Mouse (Mus musculus) layer of hippocampus, adult 11-12 months (tissue): ENCODE measurements around the gene Padi6.

Source experiments
- DNase-seq: peaks from one replicate; pipeline ENCODE4 v3.0.0; 2022; ENCODE audit warnings: low spot score

The Padi6 gene

DNA sequence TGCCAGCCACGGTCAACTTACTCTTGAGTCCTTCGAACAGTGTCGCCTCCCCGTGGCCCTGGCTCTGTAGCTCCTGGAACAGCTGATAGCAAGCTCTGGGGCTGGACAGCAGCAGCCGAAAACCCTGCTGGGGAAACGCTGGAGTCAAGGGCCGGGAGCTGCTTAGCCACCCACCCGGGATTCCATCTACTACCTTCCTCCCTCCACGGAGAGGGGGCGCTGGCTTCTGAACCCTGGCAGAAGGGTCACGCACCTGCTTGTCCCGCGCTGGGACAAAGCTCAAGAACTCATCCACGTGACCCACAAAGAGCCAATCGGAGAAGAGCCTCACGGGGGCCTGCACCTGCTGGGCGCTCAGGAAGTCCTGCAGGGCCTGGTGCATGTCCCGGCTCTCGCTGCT lies 7.9 kb upstream of the Padi6 start:
- DNase-seq: no peak

DNA sequence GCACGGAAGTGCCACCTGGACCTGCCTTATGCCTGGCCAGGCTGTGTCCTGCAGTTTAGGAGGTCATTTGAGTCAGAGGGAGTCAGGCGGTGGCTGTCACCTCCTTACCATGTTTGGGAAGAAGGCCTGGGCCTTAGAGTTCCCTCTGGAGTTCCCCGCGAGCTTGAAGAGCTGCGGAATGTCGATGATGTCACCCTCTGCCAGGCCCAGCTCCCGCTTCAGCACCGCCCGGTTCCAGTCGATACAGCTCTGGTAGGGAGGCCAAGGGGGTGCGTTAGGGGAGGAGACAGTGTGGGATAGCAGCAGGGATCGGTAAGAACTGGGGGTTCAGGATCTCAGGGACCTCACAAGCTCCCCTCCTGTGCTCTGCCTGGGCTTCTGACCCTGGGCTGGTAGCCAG lies 5.5 kb upstream of the Padi6 start:
- no peak for DNase-seq

DNA sequence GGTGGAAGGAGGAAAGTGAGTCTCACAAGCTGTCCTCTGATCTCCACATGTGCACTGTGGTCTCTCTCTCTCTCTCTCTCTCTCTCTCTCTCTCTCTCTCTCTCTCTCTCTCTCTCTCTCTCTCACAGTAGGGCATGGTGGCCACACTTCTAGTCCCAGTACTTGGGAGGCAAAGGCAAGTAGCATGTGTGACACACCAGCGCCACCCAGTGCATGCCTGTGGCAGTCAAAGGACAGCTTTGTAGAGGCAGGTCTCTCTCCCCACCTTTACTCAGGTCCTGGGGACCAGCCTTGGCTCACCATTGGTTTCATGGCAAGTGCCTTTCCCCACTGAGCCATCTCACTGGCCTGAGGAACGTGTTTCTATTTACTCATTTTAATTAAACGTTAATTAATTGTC lies 2.2 kb upstream of the Padi6 start:
- DNase-seq: peak; percentile 59

DNA sequence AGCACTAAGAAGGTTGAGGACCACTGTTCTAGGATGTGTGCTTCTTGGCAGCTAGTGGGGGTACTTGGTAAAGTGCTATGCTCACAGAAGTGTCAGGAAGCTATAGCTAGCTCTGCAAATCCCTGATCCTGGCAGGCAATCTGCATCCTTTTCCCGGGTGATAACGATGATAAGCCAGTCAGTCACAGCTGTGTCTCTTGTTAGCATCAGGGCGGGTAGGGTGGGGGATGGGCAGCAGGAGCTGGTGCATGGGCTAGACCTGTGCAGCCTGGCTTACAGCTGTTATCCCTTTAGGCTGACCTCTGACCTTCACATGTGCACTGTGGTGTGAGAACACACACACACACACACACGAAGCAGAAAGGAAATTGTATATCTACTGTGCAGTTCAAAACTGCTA lies 643 bp upstream of the Padi6 start:
- DNase-seq: no peak

DNA sequence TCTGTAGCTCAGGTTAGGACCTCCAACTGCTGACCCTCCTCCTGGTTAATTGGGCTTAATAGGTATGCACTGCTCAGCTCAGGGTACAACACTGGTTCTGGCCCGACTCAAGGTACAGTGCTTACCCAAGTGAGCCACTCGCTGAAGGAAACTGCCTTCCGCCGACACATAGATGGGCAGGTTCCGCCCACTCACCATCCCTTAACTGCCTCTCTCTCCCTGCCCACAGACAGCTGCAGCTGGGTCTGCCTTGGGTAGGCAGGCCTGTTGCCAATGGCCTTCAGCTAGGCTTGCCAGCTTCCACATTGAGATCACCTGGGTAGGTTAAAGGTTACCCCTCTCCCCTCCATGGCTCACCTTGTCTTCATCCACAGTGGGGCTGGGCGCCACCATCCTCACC lies 1.0 kb downstream of the Padi6 start:
- DNase-seq: no peak

DNA sequence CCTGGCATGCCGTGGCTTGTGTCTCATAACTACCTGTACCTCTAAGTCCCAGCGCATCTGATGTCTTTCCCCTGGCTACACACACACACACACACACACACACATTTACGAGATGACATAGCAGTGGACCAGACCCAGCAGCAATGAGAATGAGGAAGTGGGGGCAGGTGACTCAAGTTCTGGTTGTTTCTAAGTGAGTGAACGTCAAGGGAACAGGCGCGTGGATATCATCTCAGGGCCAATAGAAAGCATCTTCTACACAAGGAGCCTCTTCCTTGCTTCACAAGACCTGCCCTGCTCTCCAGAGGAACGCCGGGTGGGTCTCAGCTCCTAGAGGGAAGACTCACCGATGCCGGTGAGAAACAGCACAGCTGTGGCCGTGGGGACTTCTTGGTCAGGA lies 1.8 kb downstream of the Padi6 start:
- DNase-seq: no peak

DNA sequence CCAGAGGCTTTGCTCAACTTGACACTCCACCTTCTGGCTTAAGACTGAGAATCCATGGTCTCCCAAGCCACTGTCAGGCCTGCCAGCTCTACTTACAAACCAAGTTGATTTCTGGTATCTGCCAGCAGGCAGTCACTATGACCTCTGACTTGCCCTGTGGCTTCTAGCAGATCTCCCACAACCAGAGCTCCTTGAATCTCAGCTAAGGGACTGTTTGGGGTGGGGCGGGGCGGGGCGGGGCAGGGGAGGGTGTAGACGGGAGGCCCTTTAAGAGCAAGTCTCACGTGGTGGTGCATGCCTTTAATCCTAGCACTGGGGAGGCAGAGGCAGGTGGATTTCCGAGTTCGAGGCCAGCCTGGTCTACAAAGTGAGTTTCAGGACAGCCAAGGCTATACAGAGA lies 9.6 kb downstream of the Padi6 start:
- no peak for DNase-seq

DNA sequence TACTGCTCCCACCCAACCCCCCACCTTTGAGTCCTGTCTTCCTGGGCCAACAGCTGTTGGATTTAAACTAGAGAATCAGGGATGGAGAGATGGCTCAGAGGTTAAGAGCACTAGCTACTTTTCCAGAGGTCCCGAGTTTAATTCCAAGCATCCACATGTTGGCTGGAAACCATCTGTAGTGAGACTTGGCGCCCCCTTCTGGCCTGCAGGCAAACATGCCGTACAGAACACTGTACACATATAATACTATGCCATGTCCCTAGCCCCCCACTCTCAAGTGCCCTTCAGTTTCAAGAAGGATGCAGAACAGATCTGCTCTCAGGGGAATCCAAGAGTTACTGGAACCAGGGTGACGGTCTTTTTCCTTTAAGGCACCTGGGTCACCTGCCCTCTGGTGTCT lies 10.8 kb downstream of the Padi6 start:
- DNase-seq: no peak

DNA sequence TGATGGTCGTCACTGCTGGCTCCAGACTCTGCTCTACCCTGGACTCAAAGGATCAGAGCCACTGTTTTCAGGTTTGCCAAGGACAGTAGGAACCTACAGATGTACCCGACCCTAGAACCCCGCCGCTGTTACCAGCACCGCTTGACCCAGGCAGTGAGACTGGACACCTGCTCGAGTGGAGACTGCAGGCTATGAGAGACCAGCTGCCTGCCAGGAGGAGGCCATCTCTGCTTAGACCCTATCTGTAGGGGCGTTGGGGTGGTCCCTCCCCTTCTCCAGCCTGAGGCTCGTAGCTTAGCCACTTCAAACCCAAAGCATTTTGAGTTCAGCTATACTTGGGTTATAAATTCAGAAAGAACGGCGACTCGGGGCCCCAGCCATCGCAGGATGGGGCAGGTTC lies 15.5 kb downstream of the Padi6 start:
- no peak for DNase-seq

DNA sequence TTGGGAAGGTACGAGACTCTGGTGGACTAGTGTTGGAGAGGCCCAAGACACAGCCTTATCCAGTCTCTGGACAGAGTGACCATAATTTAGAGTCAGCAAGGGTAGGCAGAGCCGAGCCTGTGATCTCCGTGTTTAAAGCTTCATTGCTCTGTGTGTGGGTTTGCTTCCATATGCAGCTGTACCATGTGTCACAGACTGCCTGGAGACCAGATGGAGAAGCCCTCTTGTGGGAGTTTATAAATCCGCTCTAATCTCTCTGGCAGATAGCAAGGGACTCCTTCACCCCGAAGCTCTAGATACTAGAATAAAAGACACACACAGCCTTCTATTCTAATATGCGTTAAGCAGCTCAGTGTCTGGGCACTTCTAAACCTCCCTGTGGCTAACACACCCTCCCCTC lies 17.7 kb downstream of the Padi6 start:
- DNase-seq: peak; percentile 46

DNA sequence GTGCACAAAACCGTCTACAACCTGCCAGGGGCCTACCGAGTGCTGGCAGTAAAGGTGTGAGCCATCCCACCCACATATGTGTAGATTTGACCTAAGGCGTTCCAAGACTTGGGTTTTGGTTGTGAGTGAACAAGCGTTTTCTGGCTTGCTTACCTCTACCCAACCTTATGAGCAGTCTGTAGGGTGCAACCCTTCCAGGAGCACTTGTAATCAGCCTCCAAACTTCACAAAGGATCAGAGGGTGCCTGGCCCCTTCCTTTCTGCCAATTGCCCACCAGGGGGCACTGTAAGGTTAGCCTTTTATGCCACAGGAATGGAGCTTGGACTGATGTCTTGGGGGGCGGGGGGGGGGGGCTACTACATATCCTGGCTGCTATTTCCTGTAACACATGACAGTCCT lies 18.6 kb downstream of the Padi6 start:
- no peak for DNase-seq

DNA sequence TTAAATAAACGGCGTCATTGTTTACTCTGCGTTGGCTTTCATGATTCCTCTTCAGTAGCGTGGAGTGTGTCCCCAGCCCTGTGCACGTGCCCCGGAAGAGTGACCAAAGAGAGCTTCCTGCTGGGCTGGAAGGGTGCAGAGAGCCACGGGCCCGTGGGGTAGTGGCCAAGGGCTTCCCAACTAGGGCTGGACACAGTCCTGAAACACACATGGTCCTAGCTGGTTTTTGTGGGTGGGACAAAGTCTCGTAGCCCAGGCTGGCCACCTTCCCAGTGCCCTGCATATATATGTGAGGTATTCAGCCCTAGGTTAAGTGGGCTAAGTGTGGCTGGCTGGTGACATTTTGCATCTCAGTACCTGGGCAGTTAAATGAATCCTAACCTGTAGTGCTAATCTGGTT lies 19.3 kb downstream of the Padi6 start:
- no peak for DNase-seq

DNA sequence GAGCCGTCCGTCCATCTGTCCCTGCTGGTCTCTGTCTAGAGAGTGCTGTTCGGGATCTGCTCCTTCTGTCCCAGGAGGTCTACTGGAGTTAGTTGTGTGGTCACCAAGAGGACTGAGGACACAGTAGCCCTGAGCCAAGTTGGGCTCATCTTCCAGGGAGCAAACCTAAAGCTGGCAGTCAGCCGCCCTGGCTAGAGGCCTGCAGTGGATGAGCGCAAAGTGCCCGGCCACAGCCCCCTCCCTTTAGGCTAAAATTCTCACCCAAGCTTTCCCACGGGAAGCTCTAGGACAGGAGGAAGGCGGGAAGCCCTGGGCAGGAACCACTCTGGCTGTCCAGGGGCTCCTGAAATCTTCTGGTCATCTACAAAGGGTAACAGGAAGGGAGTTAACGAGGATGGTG lies 19.7 kb downstream of the Padi6 start:
- no peak for DNase-seq

DNA sequence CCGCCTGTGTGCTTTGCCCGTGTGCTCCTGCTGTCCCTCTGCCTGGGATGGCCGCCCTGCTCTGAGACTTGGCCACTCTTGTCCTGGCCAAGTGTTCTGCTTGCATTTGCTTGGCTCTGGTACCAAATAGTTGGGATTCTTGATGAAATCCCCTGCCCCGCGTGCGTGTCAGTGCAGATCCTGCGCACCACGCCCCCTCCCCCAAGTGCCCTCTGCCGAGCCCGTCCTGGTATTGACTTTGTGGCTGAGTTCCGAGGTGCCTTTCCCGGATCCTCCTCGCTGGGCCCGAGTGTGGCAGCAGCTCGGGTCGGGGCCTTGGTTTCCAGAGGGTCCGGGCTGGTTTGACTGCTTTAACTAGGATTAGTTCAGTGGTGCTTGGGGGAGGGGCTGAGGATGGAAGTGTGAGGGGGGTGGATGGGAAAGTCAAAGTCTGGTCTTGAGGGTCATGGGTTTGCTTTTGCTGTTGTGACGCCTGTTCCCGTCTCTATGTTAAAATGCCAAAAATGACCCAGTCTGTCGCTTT lies 20.4 kb downstream of the Padi6 start:
- no peak for DNase-seq

DNA sequence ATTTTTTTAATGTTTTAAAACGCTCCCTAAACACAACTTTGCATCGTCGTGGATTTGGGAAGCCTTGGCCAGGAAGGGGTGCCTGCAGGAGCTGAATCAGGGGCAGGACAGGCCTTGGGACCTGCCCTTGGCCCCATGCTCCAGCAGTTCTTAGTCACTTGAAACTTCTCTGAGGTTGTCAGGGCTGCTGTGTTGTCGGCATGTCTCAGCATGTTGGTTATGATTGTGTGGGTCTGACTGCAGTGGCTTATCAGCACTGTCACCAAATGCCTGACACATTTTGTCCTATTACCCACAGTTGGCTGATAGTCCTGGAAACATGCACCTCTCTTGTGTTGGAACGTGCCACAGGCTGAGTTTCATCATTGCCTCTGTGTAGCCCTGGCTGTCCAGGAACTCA lies 22.4 kb downstream of the Padi6 start:
- no peak for DNase-seq

DNA sequence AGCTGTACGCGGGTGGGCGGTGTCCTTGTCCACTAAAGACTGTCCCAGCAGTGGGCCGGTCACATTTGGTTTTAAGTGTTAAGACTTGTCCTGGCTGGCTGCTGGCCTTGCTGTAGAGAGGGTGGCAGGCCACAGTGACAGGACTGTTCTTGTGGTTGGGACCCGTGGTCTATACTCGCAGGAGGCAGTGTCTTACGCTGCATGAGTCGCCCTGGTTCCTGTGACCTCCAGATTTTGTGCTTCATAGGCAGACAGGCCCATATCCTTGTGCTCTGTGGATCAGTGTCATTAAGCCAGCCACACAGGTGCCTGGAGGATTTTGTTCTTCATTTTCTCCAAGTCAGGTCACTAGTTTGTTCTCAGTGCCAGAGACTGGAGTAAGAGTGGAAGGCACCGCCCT lies 24.0 kb downstream of the Padi6 start:
- no peak for DNase-seq

DNA sequence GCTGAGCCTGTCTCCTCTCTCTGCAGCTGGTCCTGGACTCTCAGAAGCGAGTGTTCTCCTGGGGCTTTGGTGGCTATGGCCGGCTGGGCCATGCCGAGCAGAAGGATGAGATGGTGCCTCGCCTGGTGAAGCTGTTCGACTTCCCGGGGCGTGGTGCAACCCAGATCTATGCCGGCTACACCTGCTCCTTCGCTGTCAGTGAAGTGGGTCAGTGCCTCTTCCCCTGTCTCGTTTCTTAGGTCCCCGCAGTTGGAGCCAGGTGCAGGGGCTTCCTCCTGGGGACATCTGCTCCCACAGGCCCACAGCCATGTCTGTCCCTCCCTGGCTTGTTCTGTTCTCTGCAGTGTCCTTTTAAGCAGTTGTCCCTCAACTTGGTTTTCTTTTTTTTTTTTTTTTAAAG lies 25.4 kb downstream of the Padi6 start:
- DNase-seq: no peak

DNA sequence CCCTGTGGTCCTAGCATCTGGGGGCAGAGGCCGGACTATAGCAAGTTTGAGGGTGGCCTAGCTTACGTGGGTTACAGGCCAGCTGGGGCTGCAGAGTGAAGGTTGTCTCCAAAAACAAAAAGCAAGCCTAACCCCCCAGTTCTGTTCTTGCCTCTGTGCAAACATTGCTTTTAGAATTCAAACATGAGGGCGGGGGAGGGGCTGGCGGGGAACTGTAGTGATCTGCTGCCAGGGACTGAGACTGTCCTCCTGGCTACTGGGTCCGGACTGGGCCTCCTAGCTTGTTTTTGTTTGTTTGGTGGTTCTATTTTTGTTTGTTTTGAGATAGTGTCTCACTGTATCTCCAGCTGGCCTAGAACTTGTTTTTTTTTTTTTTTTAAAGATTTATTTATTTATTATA lies 27.9 kb downstream of the Padi6 start:
- DNase-seq: no peak

DNA sequence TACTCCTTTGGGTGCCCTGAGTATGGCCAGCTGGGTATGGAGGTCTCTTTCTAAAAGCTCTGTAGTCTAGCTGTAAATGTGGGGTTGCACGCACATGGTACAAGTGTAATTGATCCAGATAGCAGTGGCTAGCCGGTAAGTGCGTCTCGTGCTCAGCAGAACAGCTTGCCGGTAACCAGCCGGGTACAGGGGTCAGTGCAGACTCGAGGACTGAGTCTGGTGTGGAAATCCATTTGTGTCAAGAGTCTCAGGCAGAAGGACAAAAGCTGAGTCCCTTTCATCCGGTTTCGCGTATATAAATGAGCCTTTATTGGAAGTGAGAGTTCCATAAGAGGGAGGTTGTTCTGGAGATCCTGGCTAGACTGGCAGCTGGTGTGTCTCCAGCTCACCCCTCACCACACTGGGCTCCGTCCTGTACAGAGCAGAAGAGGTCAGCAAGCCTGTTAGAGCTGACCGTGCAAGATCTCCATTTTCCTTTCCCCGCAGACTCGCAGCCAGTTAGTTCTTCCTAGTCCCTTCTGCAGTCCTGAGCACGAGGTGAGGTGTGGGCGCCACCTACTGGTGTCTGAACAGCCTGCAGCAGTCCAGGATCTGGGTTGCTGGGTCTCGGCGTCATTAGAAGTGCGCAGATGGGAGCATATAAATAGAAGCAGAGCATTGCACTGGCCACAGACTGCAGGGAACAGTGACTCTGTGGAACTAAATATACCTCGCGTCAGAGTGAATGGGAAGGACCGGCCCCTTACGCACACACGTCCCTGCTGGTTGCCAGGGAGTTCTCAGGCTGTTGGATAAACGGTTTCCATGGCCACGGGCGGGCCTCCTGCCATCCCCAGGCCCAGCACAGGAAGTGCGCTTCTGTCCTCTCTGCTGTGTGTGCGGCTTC lies 28.7 kb downstream of the Padi6 start:
- DNase-seq: peak; percentile 99

DNA sequence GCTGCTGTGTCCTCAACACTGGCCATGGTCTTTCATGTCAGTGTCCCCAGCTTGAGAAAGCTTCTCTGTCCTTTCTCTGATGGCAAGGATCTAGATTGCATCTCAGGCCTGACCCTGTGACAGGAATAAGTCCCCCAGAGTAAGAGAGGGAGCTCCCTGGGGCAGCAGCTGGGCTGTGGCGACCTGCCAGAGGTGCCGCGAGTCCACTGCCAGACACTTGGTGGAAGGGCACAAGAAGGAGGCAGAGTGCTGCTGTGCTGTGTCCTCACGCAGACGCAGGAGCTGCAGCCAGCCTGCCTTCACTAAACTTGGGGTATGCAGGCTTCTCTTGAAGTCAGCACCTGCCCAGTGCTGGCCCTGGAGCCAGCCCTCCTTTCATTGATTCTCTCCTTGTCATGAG lies 31.1 kb downstream of the Padi6 start:
- no peak for DNase-seq

DNA sequence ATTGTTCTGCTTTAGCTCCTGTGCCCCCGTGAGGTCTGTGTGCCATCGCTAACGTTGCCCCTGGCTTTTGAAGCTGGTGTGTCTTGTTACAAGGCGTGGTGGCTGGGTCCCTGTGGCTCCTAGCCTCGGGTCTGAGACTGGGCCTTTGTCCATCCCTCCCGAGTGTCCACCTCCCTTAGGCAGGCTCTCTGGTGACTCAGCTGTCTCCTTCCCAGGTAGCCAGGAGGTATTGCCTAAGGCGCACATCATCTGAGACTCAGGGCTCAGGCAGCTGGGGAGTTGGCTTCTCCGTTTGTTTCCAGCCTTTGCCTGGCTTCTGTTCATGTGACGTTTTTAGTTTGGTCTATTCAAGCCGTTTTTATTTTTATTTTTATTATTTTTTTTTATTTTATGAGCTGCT lies 31.7 kb downstream of the Padi6 start:
- no peak for DNase-seq

DNA sequence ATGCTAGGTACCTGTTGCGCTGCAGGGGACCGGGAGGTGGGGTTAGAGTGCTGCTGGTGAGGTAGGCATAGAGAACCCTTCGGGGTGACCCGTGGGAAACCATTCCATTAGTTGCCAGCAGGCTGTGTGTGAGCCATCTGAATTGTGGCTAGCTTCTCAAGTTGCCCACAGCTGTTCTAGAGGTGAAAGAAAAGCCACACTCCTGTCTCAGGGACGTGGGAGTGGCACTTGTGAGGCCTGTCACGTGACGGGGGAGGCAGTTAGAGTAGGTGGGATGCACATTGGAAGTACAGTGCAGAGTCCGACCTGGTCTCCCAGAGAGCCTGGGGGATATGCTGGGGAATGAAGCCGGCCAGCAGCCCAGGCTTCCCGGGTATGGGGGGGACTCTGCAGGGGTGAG lies 32.8 kb downstream of the Padi6 start:
- DNase-seq: no peak

DNA sequence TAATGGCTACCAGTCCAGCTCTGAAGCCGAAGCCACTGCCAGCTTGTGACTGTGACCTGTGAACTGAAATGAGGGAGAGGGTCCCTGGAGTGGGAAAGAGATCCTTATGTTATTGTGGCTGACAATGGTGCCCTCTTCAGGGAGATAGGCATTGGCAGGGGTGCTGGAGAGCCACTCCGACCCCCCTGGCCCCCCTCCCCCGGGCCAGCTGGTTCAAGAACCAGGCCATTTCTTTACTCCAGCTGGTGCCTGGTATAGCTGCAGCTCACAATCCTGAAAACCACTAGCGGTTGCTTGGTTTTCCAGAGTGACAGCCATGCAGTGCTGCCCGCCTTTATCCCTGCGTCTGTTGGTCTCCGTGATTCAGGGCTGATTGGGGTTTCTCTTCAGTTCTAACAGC lies 33.3 kb downstream of the Padi6 start:
- DNase-seq: no peak

DNA sequence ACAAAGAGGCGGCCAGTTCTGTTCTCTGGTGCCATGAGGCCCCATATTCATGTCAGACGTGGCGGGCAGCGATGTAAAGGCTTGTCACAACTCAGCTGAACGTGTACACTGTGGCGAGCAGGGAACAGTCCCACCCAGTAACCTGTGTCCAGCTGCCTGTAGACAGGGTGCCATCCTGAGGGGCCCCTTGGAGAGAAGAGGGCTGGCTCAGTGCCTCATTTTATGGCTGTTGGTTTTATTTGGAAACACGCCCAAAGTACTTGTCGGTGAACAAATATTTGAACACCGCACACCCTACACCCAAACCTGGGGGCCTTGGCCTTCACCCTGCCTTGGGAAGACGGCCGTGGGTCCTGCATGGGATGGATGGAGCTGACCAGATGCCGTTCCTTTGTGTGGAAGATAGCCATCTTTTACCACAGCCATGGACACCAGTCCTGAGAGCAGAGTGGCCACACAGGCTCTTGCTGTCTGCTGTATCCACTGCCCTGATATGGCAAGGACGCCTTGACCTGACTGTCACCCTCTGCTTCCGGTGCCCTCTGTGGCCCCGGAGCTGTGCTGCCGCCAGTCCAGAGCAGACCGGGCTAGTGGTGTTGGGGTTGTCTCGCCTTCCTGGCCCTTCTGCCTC lies 34.0 kb downstream of the Padi6 start:
- no peak for DNase-seq
